Mouse (Mus musculus) thymus, postnatal 10 days (tissue): ENCODE measurements around the gene Gdf1.

Source experiments
- DNase-seq, 2 experiments: peaks; one replicate each; pipeline ENCODE4 v3.0.0; 2021; ENCODE audit warnings: low spot score in 2 of 2

The Gdf1 gene

DNA sequence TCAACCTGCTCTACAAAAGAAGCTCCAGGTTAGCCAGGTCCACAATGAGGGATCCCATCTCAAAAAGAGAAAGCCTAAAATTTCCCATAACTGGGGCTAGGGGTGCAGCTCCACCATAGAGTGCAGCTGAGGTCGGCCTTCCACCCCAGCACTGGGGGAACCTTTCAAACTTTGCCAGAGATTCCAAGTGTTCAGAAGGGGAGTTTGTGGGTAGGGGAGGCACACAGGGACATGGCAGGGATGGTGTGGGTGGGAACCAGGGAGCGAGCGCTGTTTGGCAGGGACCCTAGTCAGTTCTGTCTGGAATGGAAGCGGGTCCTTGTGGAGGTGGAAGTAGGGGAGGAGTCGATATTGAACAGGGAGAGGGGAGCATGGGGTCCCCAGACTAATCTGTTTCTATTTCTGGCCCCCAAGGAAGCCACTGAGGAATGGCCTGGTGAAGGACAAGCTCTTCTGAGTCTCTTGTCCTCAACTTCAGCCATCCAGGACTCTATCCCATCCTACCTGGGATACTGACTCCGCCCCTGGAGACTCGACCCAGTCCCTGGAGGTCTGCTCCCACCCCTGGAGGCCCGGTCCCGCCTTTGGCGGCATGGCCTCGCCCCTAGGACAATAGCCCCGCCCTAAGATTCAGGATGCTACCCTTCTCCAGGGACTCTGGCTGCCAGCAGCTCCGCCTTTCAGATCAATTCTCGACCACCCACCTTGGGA is at the start of gene Gdf1:
Gdf1 (plus strand) TSS at position 694 of the 711 bp plus-strand sequence.
- DNase-seq: no peak

DNA sequence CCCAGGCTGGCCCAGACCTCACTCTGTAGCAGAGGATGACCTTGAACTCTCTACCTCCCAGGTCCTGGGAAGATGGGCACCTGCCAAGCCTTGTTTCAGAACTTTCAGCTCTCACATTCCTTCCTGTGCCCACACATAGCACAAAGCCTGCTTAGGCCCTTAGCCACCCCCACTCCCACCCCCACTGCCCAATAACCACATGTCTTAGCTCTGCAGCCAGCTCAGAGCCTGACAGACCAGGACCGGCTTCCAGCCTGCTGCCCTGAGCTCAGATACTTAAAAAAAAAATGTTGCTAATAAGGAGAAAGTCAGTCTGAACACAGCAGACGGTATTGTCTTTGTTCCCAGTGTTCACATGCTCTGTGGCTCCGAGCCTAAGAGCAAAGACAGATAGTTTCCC is 48.6 kb upstream of the Gdf1 start:
- DNase-seq: no peak

DNA sequence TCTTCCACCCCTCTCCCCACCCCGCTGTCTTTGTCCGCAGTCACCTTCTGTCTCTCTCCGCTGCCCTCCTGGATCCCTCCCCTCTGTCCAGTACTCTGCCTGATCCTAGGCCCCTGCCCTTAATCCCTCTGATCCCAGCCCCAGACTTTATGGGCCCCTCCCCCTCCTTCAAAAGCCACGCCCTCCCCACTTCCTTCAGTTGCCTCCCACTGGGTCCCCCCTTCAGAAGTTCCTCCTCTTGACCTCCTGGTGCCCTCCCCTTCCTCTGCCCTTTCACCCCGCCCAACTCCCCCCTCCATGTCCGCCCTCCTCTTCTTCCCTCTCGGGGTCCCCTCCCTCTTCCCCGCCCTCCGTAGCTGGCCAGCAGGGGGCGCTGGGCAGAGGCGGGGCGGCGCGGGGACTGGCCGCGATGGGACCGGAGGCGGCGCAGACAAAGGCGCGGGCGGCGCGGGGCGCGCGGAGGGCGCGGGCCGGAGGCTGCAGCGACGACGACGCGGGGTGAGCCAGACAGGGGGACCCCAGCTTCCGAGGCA is 46.9 kb upstream of the Gdf1 start, which contains the start of gene Homer3:
Homer3 (plus strand) TSS at position 225 of the 533 bp plus-strand sequence.
- DNase-seq: peak; percentile 91 to 94

DNA sequence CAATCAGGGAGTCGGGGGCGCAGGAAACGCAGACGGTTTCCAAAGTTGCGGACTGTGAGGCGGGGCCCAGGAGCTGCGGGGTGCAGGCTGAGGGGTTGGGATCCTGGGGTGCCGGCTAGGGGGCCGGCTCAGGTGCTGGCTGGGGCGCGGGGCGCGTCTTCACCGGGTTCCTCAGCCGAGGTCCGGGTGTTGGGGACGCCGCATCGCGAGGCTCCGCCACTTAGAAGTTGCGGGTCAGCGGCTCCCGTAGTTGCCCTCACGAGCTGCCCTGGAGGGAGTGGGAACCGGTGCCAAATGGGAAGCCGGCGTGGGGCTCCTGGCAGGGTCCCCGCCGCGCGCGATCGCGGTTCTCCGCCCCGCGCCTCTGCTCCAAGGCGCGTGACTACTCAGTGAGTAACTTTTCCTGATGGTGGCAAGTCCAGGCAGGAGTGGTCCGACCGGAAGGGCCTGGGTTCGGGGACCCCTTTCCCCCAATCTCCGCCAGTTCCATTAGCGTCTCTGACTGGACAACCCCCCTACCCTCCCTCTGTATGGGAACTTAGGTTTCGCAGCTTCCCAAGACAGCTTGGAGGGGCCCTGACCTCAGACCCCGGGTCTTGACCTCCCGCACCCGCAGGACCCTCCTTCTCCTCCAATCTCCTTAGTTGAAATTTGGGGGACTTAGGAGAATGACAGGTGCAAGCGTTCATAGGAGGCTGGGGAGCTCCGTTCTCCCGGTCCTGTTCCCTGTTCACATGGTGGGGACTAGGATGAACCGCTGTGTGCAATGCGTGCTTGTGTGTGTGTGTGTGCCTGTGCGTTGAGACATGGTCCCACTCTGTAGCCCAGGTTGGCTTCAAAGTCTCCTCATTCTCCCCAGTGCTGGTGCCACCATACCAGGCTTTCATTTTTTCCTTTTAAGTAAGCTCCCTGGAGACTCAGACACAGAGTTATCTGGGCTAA is 46.2 kb upstream of the Gdf1 start:
- DNase-seq: no peak

DNA sequence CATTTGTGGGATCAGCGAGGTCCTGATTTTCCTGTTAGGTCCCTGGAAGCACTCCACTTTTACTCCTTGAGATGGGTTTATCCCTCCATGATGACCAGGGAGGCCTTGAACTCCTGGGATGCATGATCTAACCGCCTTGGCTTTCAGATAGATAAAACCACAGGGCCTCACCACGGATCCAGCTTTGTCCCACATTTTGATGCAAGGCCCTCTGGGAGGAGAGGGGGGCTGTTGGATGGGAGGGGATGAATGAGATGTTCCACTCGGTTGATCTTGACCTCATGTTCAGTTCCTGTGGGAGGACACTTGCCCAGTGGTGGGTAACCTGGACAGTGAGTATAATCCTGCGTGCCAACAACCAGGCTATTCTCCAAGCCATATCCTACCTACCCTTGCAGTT is 45.2 kb upstream of the Gdf1 start:
- no peak for DNase-seq

DNA sequence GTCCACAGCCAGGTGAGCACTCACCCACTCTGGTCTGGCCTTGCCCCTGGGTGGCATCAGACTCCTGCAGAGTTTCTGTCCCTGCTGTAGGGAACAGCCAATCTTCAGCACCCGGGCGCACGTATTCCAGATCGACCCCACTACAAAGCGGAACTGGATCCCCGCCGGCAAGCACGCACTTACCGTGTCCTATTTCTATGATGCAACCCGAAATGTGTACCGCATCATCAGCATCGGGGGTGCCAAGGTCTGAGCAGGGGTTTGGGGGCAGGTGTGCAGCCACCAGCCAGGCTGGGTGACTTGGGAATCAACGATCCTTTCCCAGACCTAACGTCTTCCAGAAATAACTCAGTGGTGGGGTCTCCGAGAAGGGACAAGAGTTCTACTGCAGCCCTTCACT is 44.3 kb upstream of the Gdf1 start:
- DNase-seq: no peak

DNA sequence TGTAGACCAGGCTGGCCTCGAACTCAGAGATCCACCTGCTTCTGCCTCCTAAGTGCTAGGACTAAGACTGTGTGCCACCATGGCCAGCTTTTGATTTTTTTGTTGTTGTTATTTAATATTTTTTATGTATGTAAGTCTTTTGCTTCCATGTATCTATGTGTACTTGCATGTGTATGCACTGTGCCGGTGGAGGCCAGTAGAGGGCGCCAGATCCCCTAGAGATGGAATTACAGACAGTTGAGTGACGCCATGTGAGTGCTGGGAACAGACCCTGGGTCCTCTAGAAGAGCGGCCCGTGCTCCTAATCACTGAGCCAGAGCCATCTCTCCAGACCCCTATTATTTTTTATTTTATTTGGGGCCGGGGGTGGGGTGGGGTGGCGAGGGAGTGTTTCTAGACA is 42.9 kb upstream of the Gdf1 start:
- peak in 1 of 2 experiments; percentile 25 for DNase-seq

DNA sequence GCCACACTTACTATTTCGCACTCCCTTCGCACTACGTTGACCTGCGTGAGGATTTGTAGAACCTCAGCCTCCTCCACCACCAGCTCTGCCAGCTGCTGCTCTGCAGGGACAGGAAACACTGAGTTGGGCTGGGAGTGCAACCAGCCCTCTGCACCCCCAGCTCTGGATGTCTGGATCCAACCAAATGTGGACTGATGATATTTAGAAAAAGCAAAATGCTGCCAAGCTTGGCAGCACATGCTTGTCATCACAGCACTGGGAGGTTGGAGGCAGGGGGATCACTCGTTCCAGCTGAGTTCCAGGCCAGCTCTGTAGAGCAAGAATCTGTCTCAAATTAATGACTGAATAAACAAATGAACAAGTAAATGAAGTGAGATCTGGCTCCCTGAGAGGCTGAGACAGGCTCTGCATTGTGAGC is 35.6 kb upstream of the Gdf1 start:
- no peak for DNase-seq

DNA sequence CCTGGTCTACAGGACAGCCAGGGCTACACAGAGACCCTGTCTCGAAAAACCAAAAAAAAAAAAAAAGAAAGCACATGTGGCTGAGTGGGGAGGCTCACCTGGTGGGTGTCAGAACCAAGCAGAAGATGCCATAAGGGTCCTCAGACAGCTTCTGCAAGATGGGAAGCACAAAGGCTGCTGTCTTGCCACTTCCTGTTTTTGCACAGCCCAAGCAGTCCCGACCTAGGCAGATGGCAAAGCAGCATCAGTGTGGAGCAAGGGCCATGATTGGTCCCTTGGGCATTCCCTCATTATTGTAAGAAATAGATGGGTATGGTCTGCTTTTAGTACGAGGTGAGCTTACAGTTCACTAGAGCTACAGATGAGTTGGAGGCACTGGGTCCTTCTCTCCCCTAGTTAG is 28.7 kb upstream of the Gdf1 start:
- no peak for DNase-seq

DNA sequence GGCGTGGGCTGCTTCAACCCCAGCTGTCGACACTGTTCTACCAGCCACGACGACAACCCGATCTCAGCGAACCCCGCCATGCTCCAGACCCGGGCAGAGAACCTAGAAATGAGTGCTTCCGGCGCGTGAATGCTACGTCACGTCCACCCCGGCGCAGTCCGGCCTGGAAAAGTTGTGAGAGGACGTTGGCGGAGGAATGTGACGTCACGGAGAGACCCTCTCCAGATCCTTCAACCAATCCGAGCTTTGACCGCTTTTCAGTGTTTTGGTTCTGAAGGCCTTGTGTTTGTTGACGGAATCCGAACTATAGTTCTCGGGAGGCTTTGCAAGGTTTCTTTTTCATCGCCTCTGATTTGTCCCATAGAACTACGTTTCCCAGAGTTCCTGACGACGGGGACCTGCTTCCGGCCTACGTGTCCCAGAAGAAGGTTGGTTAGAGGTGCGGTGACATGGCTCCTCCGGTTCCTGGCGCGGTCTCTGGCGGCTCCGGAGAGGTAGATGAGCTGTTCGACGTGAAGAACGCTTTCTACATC is 27.2 kb upstream of the Gdf1 start, which contains the start of the genes Ddx49 and Cope:
Ddx49 (minus strand) TSS at position 132 of the 533 bp plus-strand sequence.
Cope (plus strand) TSS at position 161 of the 533 bp plus-strand sequence.
- DNase-seq: peak; percentile 87 to 88

DNA sequence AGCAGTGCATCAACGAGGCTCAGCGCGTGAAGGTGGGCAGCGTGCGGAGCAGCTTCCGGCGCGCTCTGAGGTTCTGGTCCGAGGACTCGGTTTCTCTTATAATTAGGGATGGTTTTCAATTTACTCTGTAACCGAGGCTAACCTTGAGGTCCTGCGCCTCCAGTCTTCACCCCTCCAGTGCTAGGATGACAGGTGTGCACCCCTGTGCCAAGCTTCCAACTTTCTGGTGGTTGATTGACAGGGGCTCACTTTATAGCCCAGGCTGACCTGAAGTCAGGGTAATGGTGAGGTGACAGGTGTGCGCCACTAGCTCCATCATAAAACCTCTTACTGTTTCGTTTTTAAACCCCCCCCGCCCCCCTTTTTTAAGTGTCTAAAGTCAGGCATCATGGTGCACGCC is 26.7 kb upstream of the Gdf1 start:
- DNase-seq: no peak

DNA sequence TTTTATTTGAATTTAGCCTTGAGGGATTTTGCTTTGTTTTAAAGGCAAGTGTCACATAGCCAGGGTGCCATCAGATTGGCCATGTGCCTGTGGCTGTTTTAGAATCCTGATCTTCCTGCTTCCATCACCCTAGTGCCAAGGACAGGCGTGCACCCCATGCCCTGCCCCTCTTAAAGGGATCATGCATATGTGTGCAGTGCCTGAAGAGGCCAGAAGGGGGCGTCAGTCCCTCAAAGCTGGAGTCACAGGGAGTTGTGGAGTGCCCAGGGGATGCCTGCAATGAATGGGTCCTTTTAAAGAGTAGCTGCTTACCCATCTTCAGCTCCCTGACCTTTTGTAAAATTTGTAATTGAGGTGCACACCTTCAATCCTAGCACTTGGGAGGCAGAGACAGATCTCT is 20.3 kb upstream of the Gdf1 start:
- no peak for DNase-seq

DNA sequence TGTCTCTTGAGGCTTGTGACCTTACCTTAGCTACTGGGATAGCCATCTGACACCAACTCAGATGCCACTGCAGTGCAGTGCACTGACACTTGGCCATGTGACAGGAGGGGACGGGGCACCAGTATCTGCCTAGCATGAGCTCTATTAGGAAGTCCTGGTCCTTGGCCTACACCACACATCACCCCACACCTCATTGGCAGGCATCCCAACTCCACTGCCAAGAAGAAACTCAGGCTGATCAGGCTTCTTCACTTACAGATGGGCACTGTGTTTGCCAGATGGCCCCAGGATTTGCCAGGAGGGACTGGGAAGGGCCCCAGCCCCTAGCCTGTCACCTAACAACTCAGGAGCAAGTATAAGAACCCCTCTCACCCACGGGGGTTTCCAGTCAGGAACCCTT is 16.2 kb upstream of the Gdf1 start:
- no peak for DNase-seq

DNA sequence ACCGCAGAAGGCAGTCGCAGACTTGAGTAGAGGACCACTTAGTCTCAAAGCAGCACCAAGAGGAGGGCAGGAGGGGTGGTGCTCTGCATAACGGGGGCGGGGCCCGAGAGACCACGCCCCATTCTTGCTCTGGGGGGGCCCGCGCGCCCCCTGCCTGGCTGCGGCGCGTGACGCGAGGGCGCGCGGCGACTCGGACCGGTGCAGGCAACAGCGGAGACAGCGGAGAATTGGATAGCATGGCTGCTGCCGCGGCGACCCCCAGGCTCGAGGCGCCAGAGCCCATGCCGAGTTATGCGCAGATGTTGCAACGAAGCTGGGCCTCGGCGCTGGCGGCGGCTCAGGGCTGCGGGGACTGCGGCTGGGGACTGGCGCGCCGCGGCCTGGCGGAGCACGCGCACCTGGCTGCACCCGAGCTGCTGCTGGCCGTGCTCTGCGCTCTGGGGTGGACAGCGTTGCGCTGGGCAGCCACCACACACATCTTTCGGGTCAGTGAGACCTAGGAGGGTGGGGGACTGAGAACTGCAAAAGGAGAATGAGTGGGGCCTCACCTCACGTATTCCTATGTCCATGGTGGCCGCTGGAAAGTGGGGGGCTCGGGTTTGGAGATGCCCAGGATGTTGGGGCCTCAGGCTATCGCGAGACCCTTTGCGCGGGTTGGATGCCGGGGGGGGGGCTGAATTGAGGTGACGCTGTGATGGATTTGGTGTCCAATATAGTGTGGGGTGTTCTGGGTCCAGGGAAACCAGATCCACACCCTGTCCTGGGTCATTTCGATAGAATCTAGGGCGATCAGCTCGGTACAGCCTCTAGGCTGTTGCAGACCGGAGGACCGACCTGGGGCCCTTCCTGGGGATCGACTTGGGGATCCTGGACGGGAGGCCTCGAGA is 13.8 kb upstream of the Gdf1 start, which contains the start of gene Cers1:
Cers1 (plus strand) TSS at position 152 of the 887 bp plus-strand sequence.
- DNase-seq: peak; percentile 39 to 55

DNA sequence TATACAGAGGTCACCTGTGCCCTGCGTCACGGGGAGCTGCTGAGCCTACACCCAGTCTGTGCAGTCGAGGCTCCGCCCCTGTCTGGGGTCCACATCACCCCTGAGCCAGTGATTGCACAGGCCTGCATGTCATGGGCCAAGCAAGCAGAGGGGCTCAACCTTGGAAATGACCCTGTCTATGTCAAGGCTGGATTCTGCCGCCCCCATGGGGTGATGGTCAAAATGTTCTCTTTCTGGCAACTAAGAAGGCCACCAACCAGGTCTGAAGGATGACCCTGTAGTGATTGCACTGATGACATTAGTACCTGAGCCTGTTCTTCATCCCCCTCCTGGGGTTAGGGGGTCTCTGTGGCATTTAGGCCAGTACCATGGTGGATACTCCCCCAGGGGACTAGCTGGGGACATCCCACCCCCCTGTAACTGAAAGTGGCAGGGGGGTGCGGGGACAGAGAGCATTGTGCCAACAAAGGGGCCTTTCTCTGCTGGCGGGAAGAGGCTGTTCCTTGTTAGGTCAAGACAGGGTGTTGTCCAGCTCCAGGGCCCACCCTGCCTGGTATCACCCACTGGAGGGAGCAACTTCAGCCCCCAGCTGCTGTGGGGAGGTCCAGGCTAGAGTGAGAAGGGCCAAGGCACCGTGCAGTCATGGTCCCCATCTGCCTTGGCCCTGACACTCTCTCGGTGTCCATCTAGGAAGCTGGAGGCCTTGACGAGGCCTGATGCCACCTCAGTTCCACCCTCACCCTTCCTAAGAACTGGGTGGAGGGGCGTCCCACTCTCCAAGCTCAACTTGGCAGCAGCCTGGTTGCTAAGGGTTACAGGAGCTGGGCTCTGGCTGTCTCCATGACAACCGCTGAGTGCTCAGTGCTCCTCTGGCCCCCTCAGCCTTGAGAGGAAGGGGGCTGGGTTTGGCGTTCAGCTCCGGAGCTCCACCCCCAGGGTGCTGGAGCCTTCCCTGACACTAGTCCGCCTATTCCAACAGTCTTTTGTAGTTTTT is 12.8 kb upstream of the Gdf1 start:
- no peak for DNase-seq

DNA sequence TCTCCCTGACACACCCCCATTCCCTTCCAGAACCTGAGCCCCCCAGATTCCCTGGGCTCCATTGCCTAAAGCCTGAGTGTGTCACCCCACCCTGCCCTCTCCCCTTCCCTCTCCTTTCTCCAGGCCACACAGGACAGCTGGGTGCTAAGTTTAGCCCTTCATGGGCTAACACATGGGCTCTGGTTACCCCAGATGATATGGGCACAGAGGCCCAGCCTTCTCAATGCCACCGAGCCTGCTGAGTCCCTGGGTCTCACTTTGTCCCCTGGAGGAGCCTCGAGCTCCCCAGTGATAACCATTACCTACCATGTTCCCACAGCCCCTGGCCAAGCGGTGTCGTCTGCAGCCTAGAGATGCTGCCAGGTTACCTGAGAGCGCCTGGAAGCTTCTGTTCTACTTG is 11.7 kb upstream of the Gdf1 start:
- DNase-seq: no peak

DNA sequence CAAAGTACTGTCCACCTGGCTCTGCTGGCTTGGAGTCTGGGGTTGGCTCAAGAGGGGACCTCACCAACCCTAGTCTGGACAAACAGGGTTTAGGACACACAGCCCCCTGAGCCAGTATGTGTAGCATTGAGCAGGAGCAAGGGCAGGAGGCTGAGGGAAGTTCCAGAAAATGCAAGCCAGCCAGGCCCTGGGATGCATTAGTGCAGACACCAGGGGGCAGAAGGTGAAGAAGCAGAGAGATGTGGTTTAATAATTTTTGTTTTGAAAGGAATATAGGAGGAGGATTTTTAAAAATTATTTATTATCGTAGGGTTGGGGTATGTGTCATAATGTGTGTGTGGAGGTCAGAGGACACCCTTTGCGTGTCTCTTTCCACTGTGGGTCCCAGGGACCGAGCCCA is 5.9 kb upstream of the Gdf1 start:
- DNase-seq: no peak

DNA sequence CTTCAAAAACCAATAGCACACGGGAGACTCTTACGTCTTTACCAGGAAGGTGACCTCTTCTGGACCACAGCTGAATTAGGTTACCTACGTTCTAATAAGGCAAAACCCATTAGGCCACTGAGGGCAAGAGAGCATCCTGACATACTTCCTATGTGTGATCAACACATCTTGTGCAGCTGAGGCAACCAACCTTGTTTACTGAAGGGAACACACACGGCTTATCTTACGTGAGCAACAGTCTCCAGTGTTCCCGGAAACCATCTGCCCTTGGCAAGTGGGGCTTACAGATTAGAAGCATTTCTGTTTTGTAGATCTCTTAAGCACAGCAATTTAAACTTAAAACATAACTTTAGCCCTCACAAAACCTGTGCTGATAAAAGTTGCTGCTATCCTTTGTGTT is 2.1 kb upstream of the Gdf1 start:
- DNase-seq: no peak

DNA sequence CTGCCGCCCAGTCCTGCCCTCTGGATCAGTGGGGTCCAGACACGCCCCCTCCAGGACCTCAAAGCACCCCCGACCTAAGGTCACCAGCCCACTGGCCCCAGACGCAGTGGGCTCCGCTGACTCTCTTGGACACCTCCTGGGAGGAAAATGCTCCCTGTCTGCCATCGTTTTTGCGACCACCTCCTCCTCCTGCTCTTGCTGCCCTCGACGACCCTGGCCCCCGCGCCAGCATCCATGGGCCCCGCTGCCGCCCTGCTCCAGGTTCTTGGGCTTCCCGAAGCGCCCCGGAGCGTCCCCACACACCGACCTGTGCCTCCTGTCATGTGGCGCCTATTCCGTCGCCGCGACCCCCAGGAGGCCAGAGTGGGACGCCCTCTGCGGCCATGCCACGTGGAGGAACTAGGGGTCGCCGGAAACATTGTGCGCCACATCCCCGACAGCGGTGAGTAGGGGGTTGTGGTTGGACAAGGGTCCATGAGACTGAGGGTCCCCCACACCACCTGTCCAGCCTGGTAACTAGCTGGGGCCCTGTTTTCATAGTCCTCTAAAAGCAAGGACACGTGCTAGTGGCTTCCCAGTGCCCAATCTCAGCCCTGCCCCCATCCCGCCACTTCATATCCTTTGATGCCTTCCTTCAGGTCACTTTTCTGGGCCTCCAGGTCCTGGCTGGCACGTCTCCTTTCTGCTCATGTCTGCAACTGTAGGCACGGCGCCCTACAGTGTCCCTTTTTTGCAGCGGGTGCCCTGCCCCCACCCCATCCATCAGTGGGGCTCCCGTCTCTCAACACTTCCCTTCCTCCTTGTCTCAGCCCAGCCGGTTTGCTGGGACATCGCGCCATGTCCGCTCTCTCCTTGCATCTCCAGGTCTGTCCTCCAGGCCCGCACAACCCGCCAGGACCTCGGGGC is 471 bp downstream of the Gdf1 start:
- DNase-seq: no peak
